Mouse (Mus musculus) C2C12 (cell line): ENCODE data around the gene 2410004B18Rik.

Experiments used
- CTCF ChIP-seq: IDR thresholded peaks from one replicate; pipeline ENCODE4 v1.5.1; 2011; ENCODE audit not compliant: control insufficient read depth, insufficient read depth, insufficient read length
- USF1 ChIP-seq: IDR thresholded peaks from one replicate; pipeline ENCODE4 v1.6.1; 2011; ENCODE audit warnings: low read depth, mild to moderate bottlenecking, control low read depth, moderate library complexity

- TF ChIP-seq CTCF, result no peak
- TF ChIP-seq USF1, result no peak
Measured at GRCm38 (mm10) chr3:145922019-145922854, 15.6 kb upstream of the 2410004B18Rik start, which contains the start of gene Bcl10.
